Mouse (Mus musculus): ENCODE measurements at regions not wholly inside any gene's neighbourhood (a gene's known extent, or its start where the extent isn't known, plus 50 kb on each side); places are given as distances from the start of the nearest gene placed in this dataset.

DNA sequence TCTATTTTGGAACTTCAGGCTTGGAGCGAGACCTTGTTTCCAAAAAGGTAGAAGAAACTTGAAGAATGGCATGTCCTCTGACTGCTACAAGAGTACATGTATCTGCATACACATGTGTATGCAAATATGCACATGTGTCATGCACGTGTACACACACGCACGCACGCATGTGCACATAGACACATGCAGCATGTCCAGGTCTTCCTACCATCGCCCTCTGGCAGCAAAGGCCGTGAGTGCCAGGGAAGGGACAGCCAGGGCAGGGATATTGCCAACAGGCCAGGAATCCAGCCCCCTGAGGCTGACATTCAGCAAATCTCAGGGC, 231.0 kb downstream of the Clic5 start:
- no peak for DNase-seq (ENCODE audit: low spot score)

GRCm38 (mm10) chr17:44420098-44421070, 232.0 kb downstream of the Clic5 start:
- no peak for DNase-seq (ENCODE audit: low spot score)

GRCm38 (mm10) chr17:44422161-44422560, 233.8 kb downstream of the Clic5 start:
- DNase-seq (ENCODE audit: low spot score) = no peak

- DNase-seq (ENCODE audit: low spot score) = no peak
Observed at GRCm38 (mm10) chr17:44422865-44423264, 234.5 kb downstream of the Clic5 start.

DNA sequence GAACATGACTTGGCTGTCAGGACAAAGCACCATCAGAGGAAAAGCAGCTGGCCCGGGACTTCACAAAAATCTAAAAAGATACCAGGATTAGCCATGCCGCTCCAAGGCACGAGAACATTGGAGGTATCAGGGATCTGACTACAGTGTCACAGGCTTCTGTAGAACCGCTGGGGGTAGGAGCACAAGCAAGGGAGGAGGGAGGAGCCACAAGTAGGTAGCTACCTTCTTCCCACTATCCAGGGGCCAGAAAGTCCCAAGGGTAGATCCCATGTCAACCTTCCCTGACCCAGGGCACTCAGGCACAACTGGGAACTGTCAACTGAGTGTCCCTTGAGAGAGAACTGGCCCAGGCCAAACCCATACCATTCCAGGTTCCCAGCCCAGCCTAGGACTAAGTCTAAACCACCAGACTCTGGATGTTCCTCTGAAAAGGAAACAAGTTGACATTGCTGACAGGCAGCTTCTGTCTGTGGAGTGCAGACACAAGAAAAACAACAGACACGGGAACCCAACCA, 235.1 kb downstream of the Clic5 start:
- DNase-seq (ENCODE audit: low spot score) = no peak

GRCm38 (mm10) chr17:44432524-44433295, 244.3 kb downstream of the Clic5 start:
- DNase-seq (ENCODE audit: low spot score) = peak; percentile 22

- DNase-seq (ENCODE audit: low spot score) = no peak
Observed at GRCm38 (mm10) chr17:44433296-44433653, 244.9 kb downstream of the Clic5 start.

GRCm38 (mm10) chr17:44436536-44437043, 248.2 kb downstream of the Clic5 start:
- DNase-seq (ENCODE audit: low spot score) = no peak

DNA sequence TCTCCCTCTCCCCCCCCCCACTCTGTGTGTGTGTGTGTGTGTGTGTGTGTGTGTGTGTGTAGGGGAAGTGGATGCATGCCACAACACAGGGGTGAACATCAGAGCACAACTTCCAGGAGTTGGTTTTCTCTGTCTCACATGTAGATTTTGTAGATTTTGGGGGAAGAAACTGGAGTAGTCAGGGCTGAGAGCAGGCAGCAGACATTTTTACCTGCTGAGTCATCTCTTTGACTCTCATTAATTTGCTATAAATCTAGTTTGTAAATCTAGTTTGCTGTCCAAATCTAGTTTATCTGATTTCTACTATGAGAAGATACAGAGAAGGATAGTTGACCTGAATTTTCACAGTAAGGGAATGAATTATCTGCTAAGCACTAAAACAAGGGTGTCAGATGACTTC, 250.1 kb downstream of the Clic5 start:
- DNase-seq (ENCODE audit: low spot score) = no peak

DNA sequence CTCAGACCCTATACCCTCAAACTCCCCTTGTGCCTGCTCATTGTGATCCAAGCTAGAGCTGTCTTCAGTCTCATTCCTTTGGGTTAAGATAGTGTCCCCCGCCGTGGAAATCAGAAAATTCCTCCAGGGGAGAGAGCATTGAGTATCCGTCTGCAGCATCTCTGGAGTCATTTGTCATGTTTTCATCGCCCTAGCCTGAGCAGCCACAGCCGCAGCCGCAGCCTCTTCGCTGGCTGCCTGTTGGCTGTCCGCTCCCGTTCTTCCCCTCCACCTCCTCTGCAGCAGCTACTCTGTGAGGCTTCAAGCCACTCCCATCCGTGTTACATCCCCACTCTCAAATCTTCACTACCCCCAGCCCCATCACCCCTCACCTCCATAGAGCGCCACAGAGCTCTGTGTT, 255.1 kb downstream of the Clic5 start:
- DNase-seq (ENCODE audit: low spot score) = peak; percentile 23

DNA sequence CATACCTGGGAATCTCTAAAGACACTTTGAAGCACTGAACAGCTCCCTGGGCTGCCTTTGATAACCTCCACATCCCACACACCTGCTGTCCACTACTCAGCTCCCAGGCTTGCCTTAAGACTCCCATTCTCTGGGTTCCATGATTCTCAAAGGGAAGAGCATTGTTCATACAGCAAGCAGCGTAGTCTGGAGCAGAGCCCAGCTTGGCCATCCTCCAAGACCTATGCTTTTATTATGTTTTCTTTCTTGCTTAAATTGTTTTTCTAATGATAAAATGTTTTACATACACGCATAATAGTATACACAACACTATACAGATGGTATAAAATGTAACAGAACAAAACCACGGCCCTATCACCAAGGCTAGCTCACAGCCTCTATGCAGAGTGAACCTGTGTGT, 257.0 kb downstream of the Clic5 start:
- no peak for DNase-seq (ENCODE audit: low spot score)

All from embryo, embryonic 10.5 days (tissue).